Mouse (Mus musculus) heart, embryonic 13.5 days (tissue): ENCODE measurements around the gene Tomm22. TPM values are rescaled to one million over a fixed set of nuclear protein-coding genes. Genes with fewer than 3 reads are reported as not detected.

Experiments used
- ATAC-seq: fragments of 200-750 bp; cut with Nextera tagmentation; 2 replicates; pipeline ENCODE4 v1.8.0; 2017; ENCODE audit warnings: moderate TSS enrichment; ENCODE audit not compliant: insufficient number of reproducible peaks, low FRiP score, low TSS enrichment; ENCODE audit errors: extremely low read depth
- H3K27ac ChIP-seq: fragments of 300-500 bp; sonication (generic); replicated peaks from 2 replicates; pipeline ENCODE4 v1.5.1; 2015; ENCODE audit warnings: moderate library complexity, mild to moderate bottlenecking, inconsistent platforms
- H3K27me3 ChIP-seq: fragments of 300-500 bp; sonication (generic); replicated peaks from 2 replicates; pipeline ENCODE4 v1.6.1; 2015; ENCODE audit warnings: mild to moderate bottlenecking, inconsistent platforms
- H3K36me3 ChIP-seq: fragments of 300-500 bp; sonication (generic); 2 replicates; pipeline ENCODE4 v1.6.1; 2015; ENCODE audit warnings: mild to moderate bottlenecking, inconsistent platforms
- H3K4me1 ChIP-seq: fragments of 300-500 bp; sonication (generic); 2 replicates; pipeline ENCODE4 v1.6.1; 2015; ENCODE audit warnings: inconsistent platforms
- H3K4me2 ChIP-seq: fragments of 300-500 bp; sonication (generic); 2 replicates; pipeline ENCODE4 v1.6.1; 2015; ENCODE audit warnings: inconsistent platforms, mild to moderate bottlenecking, moderate library complexity
- H3K4me3 ChIP-seq: fragments of 300-500 bp; sonication (generic); 2 replicates; pipeline ENCODE4 v1.5.1; 2015; ENCODE audit warnings: moderate library complexity, mild to moderate bottlenecking, inconsistent platforms
- H3K9ac ChIP-seq: fragments of 300-500 bp; sonication (generic); 2 replicates; pipeline ENCODE4 v1.6.1; 2015; ENCODE audit warnings: inconsistent platforms, mild to moderate bottlenecking, moderate library complexity
- H3K9me3 ChIP-seq: fragments of 300-500 bp; sonication (generic); 2 replicates; pipeline ENCODE4 v1.6.1; 2016; ENCODE audit warnings: inconsistent platforms
- WGBS: fragments of 180-500 bp; shearing (Covaris S2); methylation state at CpG from one replicate; pipeline ENCODE4 v1.1.7; 2015; ENCODE audit warnings: mixed read lengths; 5-methylcytosine and 5-hydroxymethylcytosine counted together
- polyA plus RNA-seq: library from polyadenylated mRNA; unstranded; fragments of >200 nt; fragmentation: Nextera tagmentation; extraction: Ambion mirVana; gene quantifications from 2 replicates; pipeline ENCODE4 v1.2.1, GENCODE M21; 2015

Gene Tomm22
- polyA plus RNA-seq, 1 experiment from 2014 or later = 199 TPM

GRCm38 (mm10) chr15:79695516-79695915 lies 24.9 kb downstream of the Tomm22 start:
- ATAC-seq = no peak
- Histone ChIP-seq H3K9ac (no peak overlapping the region), H3K36me3 (peaks cover 33% of the 10 kb centered on the region), H3K4me2 (no peak overlapping the region), H3K27me3 (no peaks in the 10 kb centered on the region), H3K4me1 (peaks cover 57% of the 10 kb centered on the region), H3K27ac (no peak overlapping the region), H3K9me3 (no peaks in the 10 kb centered on the region), H3K4me3 (no peak overlapping the region)
- 28% methylated on average over 3 of the region's 3 CpGs for WGBS

GRCm38 (mm10) chr15:79696508-79696907 lies 25.8 kb downstream of the Tomm22 start:
- ATAC-seq = no peak
- no peak overlapping the region for H3K9ac ChIP-seq
- 85% methylated on average over 2 of the region's 2 CpGs for WGBS

DNA sequence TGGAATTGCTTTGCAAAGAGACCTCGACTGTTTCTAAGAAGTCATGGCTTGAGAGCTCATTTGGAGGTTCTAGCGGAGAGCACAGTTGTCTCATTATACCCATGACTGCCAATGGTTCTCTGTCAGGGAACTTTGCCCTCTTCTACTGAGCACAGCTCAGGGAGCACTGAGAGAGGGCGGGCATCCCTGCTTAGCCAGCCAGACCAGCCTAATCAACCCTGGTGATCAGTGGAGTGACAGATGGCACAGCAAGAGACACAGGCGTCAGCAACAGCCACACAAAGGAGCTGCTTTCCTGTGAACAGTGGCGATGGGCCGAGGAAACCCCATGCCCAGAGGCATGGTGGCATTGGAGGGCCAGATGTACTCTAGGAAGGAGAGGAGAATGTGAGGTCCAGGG lies 26.4 kb downstream of the Tomm22 start:
- peaks cover 50% of the 10 kb centered on the region for H3K4me1 ChIP-seq
- H3K9me3 ChIP-seq = no peaks in the 10 kb centered on the region
- H3K27ac ChIP-seq = no peak overlapping the region
- no peak overlapping the region for H3K4me3 ChIP-seq
- H3K9ac ChIP-seq = no peak overlapping the region
- H3K4me2 ChIP-seq = no peak overlapping the region
- WGBS = 79% methylated on average over 6 of the region's 6 CpGs
- ATAC-seq = no peak
- H3K27me3 ChIP-seq = no peaks in the 10 kb centered on the region
- H3K36me3 ChIP-seq = peaks cover 33% of the 10 kb centered on the region

More at GRCm38 (mm10) chr15:79696508-79696907, 25.8 kb downstream of the Tomm22 start:
- Histone ChIP-seq H3K36me3 (peaks cover 33% of the 10 kb centered on the region), H3K4me2 (no peak overlapping the region), H3K4me1 (peaks cover 55% of the 10 kb centered on the region), H3K27me3 (no peaks in the 10 kb centered on the region), H3K27ac (no peak overlapping the region), H3K4me3 (no peak overlapping the region), H3K9me3 (no peaks in the 10 kb centered on the region)

DNA sequence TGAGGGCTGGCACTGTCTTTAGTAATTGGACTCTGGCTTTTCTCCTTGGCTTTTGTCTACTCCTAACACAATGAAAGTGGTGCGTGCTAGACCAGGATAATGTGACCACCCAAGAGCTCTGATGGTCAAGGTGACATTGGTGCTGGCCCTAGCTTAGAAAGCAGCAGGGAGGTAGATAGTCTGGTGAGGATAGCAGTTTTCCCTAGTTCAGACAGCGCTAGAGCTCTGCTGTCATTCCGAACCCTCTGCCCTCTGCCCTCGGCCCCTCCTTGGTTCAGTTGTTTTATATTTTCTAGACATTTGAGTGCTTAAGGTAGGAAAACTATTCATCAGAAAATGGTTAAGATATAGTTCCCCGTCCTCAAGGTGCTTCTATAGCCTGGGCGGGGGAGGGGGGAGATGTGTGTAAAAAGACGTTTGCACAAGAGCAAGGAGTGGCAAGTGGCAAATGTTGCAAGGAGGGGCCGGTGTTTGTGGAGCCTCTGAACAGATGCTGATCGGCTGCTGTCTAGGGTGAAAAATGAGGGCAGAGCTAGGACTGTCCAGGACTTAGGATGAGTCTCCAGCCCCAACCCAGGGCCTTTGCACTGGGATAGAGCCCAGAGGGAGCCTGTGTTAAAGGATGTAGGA lies 27.0 kb downstream of the Tomm22 start:
- Histone ChIP-seq H3K4me2 (no peak overlapping the region), H3K4me1 (peaks cover 43% of the 10 kb centered on the region), H3K9ac (no peak overlapping the region), H3K27ac (no peak overlapping the region), H3K9me3 (no peaks in the 10 kb centered on the region), H3K36me3 (peaks cover 33% of the 10 kb centered on the region), H3K27me3 (no peaks in the 10 kb centered on the region), H3K4me3 (no peak overlapping the region)
- WGBS = 76% methylated on average over 9 of the region's 9 CpGs
- ATAC-seq = no peak

- H3K9me3 ChIP-seq = no peaks in the 10 kb centered on the region
- H3K27me3 ChIP-seq = no peaks in the 10 kb centered on the region
- no peak for ATAC-seq
- peaks cover 52% of the 10 kb centered on the region for H3K36me3 ChIP-seq
- H3K9ac ChIP-seq = no peak overlapping the region
- H3K4me2 ChIP-seq = no peak overlapping the region
- WGBS = 69% methylated on average over 17 of the region's 17 CpGs
- H3K27ac ChIP-seq = no peak overlapping the region
- no peak overlapping the region for H3K4me3 ChIP-seq
- peaks cover 5% of the 10 kb centered on the region; the same call in 1 of the 2 replicates for H3K4me1 ChIP-seq
Measured at GRCm38 (mm10) chr15:79706603-79707214, 36.0 kb downstream of the Tomm22 start.

DNA sequence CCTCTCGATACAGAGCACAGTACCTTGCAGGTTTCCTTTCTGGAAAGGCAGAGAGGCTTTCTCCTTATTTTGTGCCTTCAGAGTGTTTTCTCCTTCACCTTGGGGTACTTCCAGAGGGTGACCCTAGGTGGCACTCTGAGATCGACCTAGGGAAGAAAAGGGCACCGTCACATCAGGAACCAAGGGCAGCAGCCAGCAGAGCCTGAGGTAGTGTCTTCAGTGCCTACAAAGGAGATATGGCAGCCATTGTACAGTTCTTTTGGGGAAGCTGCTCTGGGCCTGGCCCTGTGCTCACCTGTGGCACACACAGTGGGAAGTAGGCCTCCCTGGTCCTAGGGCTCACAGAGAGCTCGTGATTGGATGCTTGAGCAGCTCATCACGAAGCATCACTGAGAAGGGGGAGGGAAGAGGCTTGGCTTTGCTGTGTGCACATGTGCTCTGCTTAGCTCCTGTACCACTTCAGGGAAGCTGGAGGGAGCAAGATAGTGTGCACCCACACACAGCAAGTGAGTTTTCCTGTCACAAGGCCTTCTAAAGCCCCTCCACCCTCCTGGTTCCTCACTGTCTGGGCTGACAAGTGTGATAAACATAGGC lies 37.7 kb downstream of the Tomm22 start:
- no peak overlapping the region for H3K4me3 ChIP-seq
- H3K27ac ChIP-seq = no peak overlapping the region
- no peak overlapping the region for H3K4me2 ChIP-seq
- WGBS = 88% methylated on average over 5 of the region's 5 CpGs
- H3K4me1 ChIP-seq = peaks cover 5% of the 10 kb centered on the region; the same call in 1 of the 2 replicates
- no peaks in the 10 kb centered on the region for H3K9me3 ChIP-seq
- no peaks in the 10 kb centered on the region for H3K27me3 ChIP-seq
- no peak overlapping the region for H3K9ac ChIP-seq
- peaks cover 68% of the 10 kb centered on the region for H3K36me3 ChIP-seq
- ATAC-seq = no peak

DNA sequence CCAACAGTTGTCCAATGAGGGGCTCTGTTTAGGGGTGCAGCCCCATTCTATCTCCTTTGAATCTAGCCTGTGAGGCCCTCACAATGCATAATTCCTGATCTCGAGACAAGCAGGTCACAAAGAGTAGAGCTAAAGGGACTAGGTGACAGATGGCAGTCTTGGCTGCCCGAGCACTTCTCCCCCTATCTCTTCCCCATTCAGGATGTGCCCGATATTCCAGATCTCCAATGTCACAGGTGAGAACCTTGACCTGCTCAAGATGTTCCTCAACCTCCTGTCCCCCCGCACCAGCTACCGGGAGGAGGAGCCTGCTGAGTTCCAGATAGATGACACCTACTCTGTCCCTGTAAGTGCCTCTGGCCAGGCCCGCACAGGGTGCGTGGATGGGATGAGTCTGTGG lies 45.0 kb downstream of the Tomm22 start:
- H3K27ac ChIP-seq = no peak overlapping the region
- WGBS = 86% methylated on average over 7 of the region's 7 CpGs
- no peaks in the 10 kb centered on the region for H3K9me3 ChIP-seq
- H3K4me3 ChIP-seq = no peak overlapping the region
- no peak overlapping the region for H3K4me2 ChIP-seq
- no peaks in the 10 kb centered on the region for H3K4me1 ChIP-seq
- ATAC-seq = no peak
- peaks cover 100% of the 10 kb centered on the region for H3K36me3 ChIP-seq
- no peaks in the 10 kb centered on the region for H3K27me3 ChIP-seq
- no peak overlapping the region for H3K9ac ChIP-seq

DNA sequence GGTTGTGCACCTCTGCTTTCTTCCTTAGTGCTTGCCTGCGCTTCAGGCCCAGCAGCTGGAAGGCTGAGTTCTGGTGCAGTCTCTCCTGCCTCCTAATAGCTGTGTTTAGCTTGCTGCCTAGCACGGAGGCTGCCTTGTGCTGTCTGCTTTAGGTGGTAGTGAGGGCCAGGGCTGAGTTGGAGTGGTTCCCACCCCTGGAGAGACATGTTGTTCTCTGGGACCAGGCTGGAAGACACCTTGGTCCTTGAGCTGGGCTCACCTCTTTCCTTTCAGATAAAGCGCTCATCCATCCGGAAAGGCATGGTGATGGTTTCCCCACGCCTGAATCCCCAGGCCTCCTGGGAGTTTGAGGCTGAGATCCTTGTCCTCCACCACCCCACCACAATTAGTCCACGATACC lies 46.0 kb downstream of the Tomm22 start:
- no peak overlapping the region for H3K9ac ChIP-seq
- H3K36me3 ChIP-seq = peaks cover 97% of the 10 kb centered on the region
- no peaks in the 10 kb centered on the region for H3K9me3 ChIP-seq
- H3K4me1 ChIP-seq = no peaks in the 10 kb centered on the region
- no peak overlapping the region for H3K27ac ChIP-seq
- no peak overlapping the region for H3K4me3 ChIP-seq
- 90% methylated on average over 6 of the region's 6 CpGs for WGBS
- H3K4me2 ChIP-seq = no peak overlapping the region
- no peaks in the 10 kb centered on the region for H3K27me3 ChIP-seq
- no peak for ATAC-seq

DNA sequence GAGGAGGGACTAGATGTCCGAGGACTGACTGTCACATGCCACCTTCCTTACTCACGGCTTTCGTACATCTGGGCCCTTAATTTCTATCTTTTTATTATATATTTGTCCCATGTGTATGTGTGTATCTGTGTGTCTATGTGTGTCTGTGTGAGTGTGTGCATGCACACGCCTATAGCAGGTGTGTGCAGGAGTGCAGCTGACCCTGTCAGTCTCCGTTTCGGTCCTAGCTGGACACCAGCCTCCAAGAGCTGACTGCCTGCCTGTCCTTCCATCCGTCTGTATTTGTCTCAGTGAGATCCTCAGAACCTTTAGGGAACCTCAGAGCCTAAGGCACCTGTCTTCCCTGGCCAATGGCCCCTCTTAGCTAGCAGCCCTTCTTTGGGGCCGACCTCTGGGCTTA lies 49.6 kb downstream of the Tomm22 start:
- H3K9ac ChIP-seq = no peak overlapping the region
- peaks cover 78% of the 10 kb centered on the region for H3K36me3 ChIP-seq
- no peaks in the 10 kb centered on the region for H3K9me3 ChIP-seq
- no peak overlapping the region for H3K27ac ChIP-seq
- WGBS = 83% methylated on average over 8 of the region's 8 CpGs
- no peaks in the 10 kb centered on the region for H3K27me3 ChIP-seq
- no peak overlapping the region for H3K4me2 ChIP-seq
- ATAC-seq = no peak
- no peak overlapping the region for H3K4me3 ChIP-seq
- no peaks in the 10 kb centered on the region for H3K4me1 ChIP-seq

DNA sequence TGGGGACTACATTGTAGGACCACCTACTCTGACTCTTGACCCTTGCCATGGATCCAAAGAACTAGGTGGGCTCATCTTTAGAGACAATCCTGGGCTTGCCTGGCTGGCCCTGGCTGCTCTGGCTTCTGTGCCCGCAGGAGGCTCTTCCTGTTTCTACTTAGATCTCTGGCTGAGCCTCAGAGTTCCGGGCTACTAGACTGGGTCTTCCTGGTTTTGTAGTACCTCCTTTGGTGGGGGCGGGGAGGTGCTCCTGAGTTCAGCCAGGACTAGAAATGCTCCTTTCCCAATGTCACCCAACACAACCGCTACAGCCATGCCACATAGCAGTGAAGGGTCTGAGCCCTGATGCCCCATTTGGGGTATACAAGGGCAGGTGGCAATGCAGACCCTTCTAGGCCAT lies 50.1 kb downstream of the Tomm22 start:
- peaks cover 78% of the 10 kb centered on the region for H3K36me3 ChIP-seq

More for the DNA sequence above, 50.1 kb downstream of the Tomm22 start:
- no peak overlapping the region for H3K27ac ChIP-seq
- H3K9ac ChIP-seq = no peak overlapping the region
- no peak for ATAC-seq
- no peaks in the 10 kb centered on the region for H3K9me3 ChIP-seq
- WGBS = 87% methylated on average over 4 of the region's 4 CpGs
- H3K4me3 ChIP-seq = no peak overlapping the region
- H3K4me1 ChIP-seq = no peaks in the 10 kb centered on the region
- H3K4me2 ChIP-seq = no peak overlapping the region
- no peaks in the 10 kb centered on the region for H3K27me3 ChIP-seq
